Mouse (Mus musculus): Measurements from ENCODE around the gene Add2. TPM values are rescaled to one million over a fixed set of nuclear protein-coding genes. Genes with fewer than 3 reads are reported as not detected.

The Add2 gene
- polyA plus RNA-seq, 1 experiment from 2014 or later = 28.1 TPM

- no peak overlapping the region for H3K4me3 ChIP-seq (ENCODE audit: low read depth, low read length)
- peaks cover 16% of the 10 kb centered on the region for H3K4me1 ChIP-seq (ENCODE audit: insufficient read depth)
- no peaks in the 10 kb centered on the region for H3K27me3 ChIP-seq (ENCODE audit: insufficient read depth, low read length)
- ATAC-seq (no peak), DNase-seq (no peak)
- H3K36me3 ChIP-seq (replicated peaks; ENCODE audit: insufficient read depth, low read length) = no peaks in the 10 kb centered on the region
- no peak overlapping the region for H3K9ac ChIP-seq (replicated peaks)
- H3K4me2 ChIP-seq (ENCODE audit: low read depth, low read length) = no peak overlapping the region
- TF ChIP-seq EP300 (IDR thresholded peaks at IDR 0.05; ENCODE audit: low read depth) (peak; percentile 64), CTCF (IDR thresholded peaks at IDR 0.05; ENCODE audit: low read depth) (no peak)
- no peak overlapping the region for H3K27ac ChIP-seq (ENCODE audit: low read depth)
- 47% methylated on average over 3 of the region's 3 CpGs for WGBS (ENCODE audit: insufficient replicate concordance)
- H3K9me3 ChIP-seq (ENCODE audit: low read length) = no peaks in the 10 kb centered on the region
These were observed 41.4 kb downstream of the Add2 start for GRCm38 (mm10) chr6:86069856-86070255.

DNA sequence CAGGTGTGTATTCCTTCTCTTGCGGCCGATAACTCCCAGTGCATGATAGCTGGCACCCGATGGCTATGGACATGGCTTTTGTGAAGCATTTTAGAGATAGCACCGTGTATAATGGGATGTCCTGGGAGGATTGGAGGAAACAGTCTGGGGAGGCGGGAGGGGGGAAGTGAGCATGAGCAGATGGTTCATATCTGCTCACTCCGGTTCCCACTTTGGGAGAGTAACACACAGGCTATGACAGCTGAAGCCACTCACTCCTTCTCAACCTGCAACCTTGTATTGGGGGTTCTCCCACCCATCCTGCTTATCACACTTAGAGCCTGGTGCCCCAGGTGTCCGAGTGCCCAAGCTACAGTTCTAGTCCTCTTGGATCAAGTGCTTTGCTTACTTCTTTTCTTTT, 41.8 kb downstream of the Add2 start:
- DNase-seq (no peak), ATAC-seq (no peak)
- no peaks in the 10 kb centered on the region for H3K9me3 ChIP-seq (ENCODE audit: low read length)
- H3K4me3 ChIP-seq (ENCODE audit: low read depth, low read length) = no peak overlapping the region
- no peak for TF ChIP-seq CTCF (IDR thresholded peaks at IDR 0.05; ENCODE audit: low read depth)
- no peak for TF ChIP-seq EP300 (IDR thresholded peaks at IDR 0.05; ENCODE audit: low read depth)
- H3K36me3 ChIP-seq (replicated peaks; ENCODE audit: insufficient read depth, low read length) = no peaks in the 10 kb centered on the region
- H3K9ac ChIP-seq (replicated peaks) = no peak overlapping the region
- H3K27me3 ChIP-seq (ENCODE audit: insufficient read depth, low read length) = no peaks in the 10 kb centered on the region
- H3K27ac ChIP-seq (ENCODE audit: low read depth) = no peak overlapping the region
- WGBS (ENCODE audit: insufficient replicate concordance) = 57% methylated on average over 7 of the region's 7 CpGs
- H3K4me2 ChIP-seq (ENCODE audit: low read depth, low read length) = no peak overlapping the region
- peaks cover 20% of the 10 kb centered on the region for H3K4me1 ChIP-seq (ENCODE audit: insufficient read depth)

GRCm38 (mm10) chr6:86073882-86074281, 45.4 kb downstream of the Add2 start:
- Histone ChIP-seq H3K9ac (replicated peaks) (no peak overlapping the region), H3K4me3 (ENCODE audit: low read depth, low read length) (no peak overlapping the region), H3K9me3 (ENCODE audit: low read length) (no peaks in the 10 kb centered on the region), H3K27ac (ENCODE audit: low read depth) (no peak overlapping the region), H3K4me2 (ENCODE audit: low read depth, low read length) (no peak overlapping the region), H3K36me3 (replicated peaks; ENCODE audit: insufficient read depth, low read length) (no peaks in the 10 kb centered on the region), H3K4me1 (ENCODE audit: insufficient read depth) (peaks cover 37% of the 10 kb centered on the region), H3K27me3 (ENCODE audit: insufficient read depth, low read length) (no peaks in the 10 kb centered on the region)
- TF ChIP-seq EP300 (IDR thresholded peaks at IDR 0.05; ENCODE audit: low read depth) (no peak), CTCF (IDR thresholded peaks at IDR 0.05; ENCODE audit: low read depth) (no peak)
- ATAC-seq = no peak
- WGBS (ENCODE audit: insufficient replicate concordance) = 45% methylated on average over 3 of the region's 3 CpGs
- DNase-seq = no peak

DNA sequence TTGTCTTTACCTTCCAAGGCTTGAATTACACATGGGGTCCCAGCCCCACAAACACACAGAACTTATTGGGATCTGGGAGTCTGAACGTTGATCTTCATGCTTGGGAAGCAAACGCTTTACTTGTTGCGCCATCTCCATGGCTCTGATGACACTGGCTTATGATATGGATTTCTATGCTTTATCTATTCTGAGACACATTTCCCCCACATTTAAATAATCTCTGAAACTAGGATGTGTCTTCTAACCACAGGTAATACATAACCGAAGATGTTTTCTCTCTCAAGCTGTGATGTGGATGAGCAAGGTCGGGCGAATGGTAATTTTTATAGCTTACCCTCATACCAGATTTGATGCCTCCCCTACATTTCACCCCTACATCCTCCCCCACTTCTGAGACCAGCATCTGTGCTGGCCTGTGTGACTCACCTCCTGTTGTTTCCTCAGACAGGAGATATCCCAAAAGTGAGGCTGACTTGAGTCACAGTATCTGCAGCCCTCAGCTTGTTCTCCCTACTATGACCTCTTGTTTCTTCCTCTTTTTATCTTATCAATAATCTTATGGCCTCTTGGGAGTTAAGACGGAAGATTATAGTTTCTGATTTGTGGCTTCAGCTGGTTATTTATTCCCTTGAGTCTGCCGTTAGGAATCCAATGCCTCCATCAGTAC, 46.2 kb downstream of the Add2 start:
- WGBS (ENCODE audit: insufficient replicate concordance) = 54% methylated on average over 8 of the region's 8 CpGs
- H3K4me3 ChIP-seq (ENCODE audit: low read depth, low read length) = no peak overlapping the region
- no peak overlapping the region for H3K27ac ChIP-seq (ENCODE audit: low read depth)
- no peak for DNase-seq
- ATAC-seq = no peak
- TF ChIP-seq EP300 (IDR thresholded peaks at IDR 0.05; ENCODE audit: low read depth) (peak; percentile 63; the same call in 1 of the 2 replicates), CTCF (IDR thresholded peaks at IDR 0.05; ENCODE audit: low read depth) (no peak)
- H3K4me1 ChIP-seq (ENCODE audit: insufficient read depth) = peaks cover 37% of the 10 kb centered on the region
- H3K36me3 ChIP-seq (replicated peaks; ENCODE audit: insufficient read depth, low read length) = no peaks in the 10 kb centered on the region
- H3K4me2 ChIP-seq (ENCODE audit: low read depth, low read length) = no peak overlapping the region
- no peaks in the 10 kb centered on the region for H3K9me3 ChIP-seq (ENCODE audit: low read length)
- H3K27me3 ChIP-seq (ENCODE audit: insufficient read depth, low read length) = no peaks in the 10 kb centered on the region
- H3K9ac ChIP-seq (replicated peaks) = no peak overlapping the region

DNA sequence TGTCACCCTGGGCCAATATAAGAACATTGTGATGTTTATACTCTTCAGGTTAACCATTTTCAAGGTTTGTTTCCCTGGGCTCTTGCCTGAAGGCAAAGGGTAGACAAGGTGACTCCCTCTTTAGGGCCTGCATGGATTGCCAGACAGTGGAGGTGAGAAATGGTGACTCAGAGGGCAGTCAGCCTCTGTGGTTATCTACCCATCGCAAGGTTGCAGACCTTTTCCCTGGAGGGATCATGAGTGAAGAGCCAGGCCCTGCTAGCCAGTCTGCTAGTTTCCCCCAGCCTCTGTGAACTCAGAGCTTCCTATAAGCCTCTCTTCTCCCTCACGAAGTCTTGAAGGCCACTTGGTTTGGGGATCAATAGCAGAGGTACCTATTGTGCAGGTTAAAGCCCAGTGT, 48.0 kb downstream of the Add2 start:
- TF ChIP-seq EP300 (IDR thresholded peaks at IDR 0.05; ENCODE audit: low read depth) (no peak), CTCF (IDR thresholded peaks at IDR 0.05; ENCODE audit: low read depth) (no peak)
- no peak for ATAC-seq
- Histone ChIP-seq H3K9me3 (ENCODE audit: low read length) (no peaks in the 10 kb centered on the region), H3K27ac (ENCODE audit: low read depth) (peak overlapping the region; percentile 83; the same call in 1 of the 2 replicates), H3K4me3 (ENCODE audit: low read depth, low read length) (no peak overlapping the region), H3K4me1 (ENCODE audit: insufficient read depth) (peaks cover 40% of the 10 kb centered on the region), H3K36me3 (replicated peaks; ENCODE audit: insufficient read depth, low read length) (no peaks in the 10 kb centered on the region), H3K9ac (replicated peaks) (no peak overlapping the region), H3K27me3 (ENCODE audit: insufficient read depth, low read length) (no peaks in the 10 kb centered on the region), H3K4me2 (ENCODE audit: low read depth, low read length) (no peak overlapping the region)
- no peak for DNase-seq
- 62% methylated on average over 2 of the region's 2 CpGs for WGBS (ENCODE audit: insufficient replicate concordance)

DNA sequence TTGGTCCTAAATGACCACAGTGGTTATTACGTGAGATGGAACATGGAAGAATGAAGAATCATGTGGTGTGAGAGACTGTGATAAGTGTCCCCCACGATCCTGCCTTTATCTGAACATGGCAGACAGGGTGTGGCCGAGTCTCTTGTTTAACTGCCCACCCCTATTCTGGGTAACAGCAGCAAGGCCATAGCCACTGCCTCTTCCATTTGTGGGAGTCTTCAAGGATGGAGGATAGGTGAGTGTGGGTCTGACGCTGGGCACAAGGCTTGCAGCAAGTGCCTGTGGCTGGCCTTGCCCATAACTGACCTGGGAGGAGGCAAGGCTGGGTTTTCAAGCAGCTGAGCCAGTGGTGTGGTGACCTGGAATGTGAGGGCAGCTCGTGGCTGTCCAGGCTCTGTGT, 49.4 kb downstream of the Add2 start:
- Histone ChIP-seq H3K9me3 (ENCODE audit: low read length) (no peaks in the 10 kb centered on the region), H3K36me3 (replicated peaks; ENCODE audit: insufficient read depth, low read length) (peaks cover 1% of the 10 kb centered on the region), H3K4me1 (ENCODE audit: insufficient read depth) (peaks cover 40% of the 10 kb centered on the region), H3K9ac (replicated peaks) (peak overlapping the region; percentile 73), H3K4me2 (ENCODE audit: low read depth, low read length) (peak overlapping the region; percentile 78), H3K27me3 (ENCODE audit: insufficient read depth, low read length) (no peaks in the 10 kb centered on the region), H3K27ac (ENCODE audit: low read depth) (peak overlapping the region; percentile 83), H3K4me3 (ENCODE audit: low read depth, low read length) (peak overlapping the region; percentile 67)
- WGBS (ENCODE audit: insufficient replicate concordance) = 40% methylated on average over 5 of the region's 5 CpGs
- TF ChIP-seq EP300 (IDR thresholded peaks at IDR 0.05; ENCODE audit: low read depth) (peak; percentile 98), CTCF (IDR thresholded peaks at IDR 0.05; ENCODE audit: low read depth) (no peak)
- DNase-seq (peak; percentile 70), ATAC-seq (peak; percentile 93)

Measured in liver, postnatal 0 days (tissue).